Mouse (Mus musculus): ENCODE measurements around the gene Gtf3c1.

- no peak for TF ChIP-seq CTCF (IDR thresholded peaks at IDR 0.05; ENCODE audit: control insufficient read depth, insufficient read depth, low read length)
- TF ChIP-seq POLR2A (IDR thresholded peaks at IDR 0.05; ENCODE audit: borderline replicate concordance, control insufficient read depth, low read depth, low read length), result peak; percentile 75
Observed at GRCm38 (mm10) chr7:125603185-125603631, 104.4 kb downstream of the Gtf3c1 start, which contains the start of gene Il21r.

Measured in bone marrow, adult 2 months (tissue).